Comparison of ENCODE assay signal across 8 mouse cellular contexts in genomic region chr9:44109360-44110095, GRCm38 (mm10). TPM values are rescaled to one million over a fixed set of nuclear protein-coding genes. Genes with fewer than 3 reads are reported as not detected.
DNase-seq lines count a peak whose midpoint lies in the region; ATAC-seq and TF ChIP-seq lines count a peak whose summit lies in the region.

No protein-coding gene starts in this region.

- H3K27me3 ChIP-seq in C2C12 (ENCODE audit: control insufficient read depth, insufficient read depth, insufficient read length) = no peaks in the 10 kb centered on the region
- H3K27me3 ChIP-seq in embryonic facial prominence, embryonic 10.5 days (replicated peaks; ENCODE audit: low read depth, poor library complexity, severe bottlenecking) = no peaks in the 10 kb centered on the region
- no peaks in the 10 kb centered on the region for H3K27me3 ChIP-seq in heart, embryonic 10.5 days (ENCODE audit: insufficient read depth, poor library complexity, severe bottlenecking)
- no peaks in the 10 kb centered on the region for H3K27me3 ChIP-seq in kidney, embryonic 16.5 days (ENCODE audit: insufficient read depth, low read length)
- H3K27me3 ChIP-seq in liver, embryonic 15.5 days = no peaks in the 10 kb centered on the region
- H3K27me3 ChIP-seq in neural tube, embryonic 13.5 days = no peaks in the 10 kb centered on the region

- 36% methylated on average over 9 of the region's 9 CpGs for WGBS in embryonic facial prominence, embryonic 10.5 days
- WGBS in heart, embryonic 10.5 days = 28% methylated on average over 9 of the region's 9 CpGs
- WGBS in kidney, embryonic 16.5 days = 21% methylated on average over 9 of the region's 9 CpGs
- 33% methylated on average over 9 of the region's 9 CpGs for WGBS in liver, embryonic 15.5 days (ENCODE audit: insufficient replicate concordance)
- 34% methylated on average over 9 of the region's 9 CpGs for WGBS in neural tube, embryonic 13.5 days

- H3K36me3 ChIP-seq in C2C12 (ENCODE audit: control insufficient read depth, insufficient read depth) = peaks cover 11% of the 10 kb centered on the region
- H3K36me3 ChIP-seq in embryonic facial prominence, embryonic 10.5 days (replicated peaks) = peaks cover 62% of the 10 kb centered on the region
- peaks cover 35% of the 10 kb centered on the region for H3K36me3 ChIP-seq in heart, embryonic 10.5 days
- peaks cover 17% of the 10 kb centered on the region for H3K36me3 ChIP-seq in kidney, embryonic 16.5 days (ENCODE audit: insufficient read depth, low read length)
- H3K36me3 ChIP-seq in liver, embryonic 15.5 days (replicated peaks) = peaks cover 51% of the 10 kb centered on the region
- peaks cover 3% of the 10 kb centered on the region; the same call in 1 of the 2 replicates for H3K36me3 ChIP-seq in neural tube, embryonic 13.5 days

- ATAC-seq in kidney, embryonic 16.5 days (ENCODE audit: low FRiP score, low TSS enrichment) = no peak
- no peak for ATAC-seq in liver, embryonic 15.5 days (ENCODE audit: insufficient read depth)
- ATAC-seq in neural tube, embryonic 13.5 days (ENCODE audit: low read depth) = no peak

- H3K27ac ChIP-seq in embryonic facial prominence, embryonic 10.5 days (replicated peaks) = 0 out of 2 replicates have a peak overlapping the region, but pooled peaks have one; percentile 30
- H3K27ac ChIP-seq in heart, embryonic 10.5 days = peak overlapping the region; percentile 38; the same call in 1 of the 2 replicates
- 0 out of 2 replicates have a peak overlapping the region, but pooled peaks have one; percentile 4 for H3K27ac ChIP-seq in kidney, embryonic 16.5 days (ENCODE audit: low read length)
- no peak overlapping the region for H3K27ac ChIP-seq in liver, embryonic 15.5 days (replicated peaks)
- peak overlapping the region; percentile 49; the same call in 1 of the 2 replicates for H3K27ac ChIP-seq in neural tube, embryonic 13.5 days (replicated peaks)

- peaks cover 64% of the 10 kb centered on the region for H3K79me2 ChIP-seq in C2C12 (ENCODE audit: control insufficient read depth, insufficient read depth)

- peak; percentile 77 for DNase-seq in adrenal gland, adult 2 months
- DNase-seq in embryonic facial prominence, embryonic 10.5 days (ENCODE audit: low spot score) = peak; percentile 80
- DNase-seq in heart, embryonic 10.5 days (ENCODE audit: low spot score) = peak; percentile 88
- DNase-seq in thymus, postnatal 25 days = peak; percentile 80

- TF ChIP-seq CTCF in C2C12 (IDR thresholded peaks at IDR 0.05; ENCODE audit: control insufficient read depth, insufficient read depth, insufficient read length) = peak; percentile 15

- H3K4me2 ChIP-seq in kidney, embryonic 16.5 days (replicated peaks; ENCODE audit: low read depth, low read length) = peak overlapping the region; percentile 47
- peak overlapping the region; percentile 58 for H3K4me2 ChIP-seq in liver, embryonic 15.5 days
- peak overlapping the region; percentile 33 for H3K4me2 ChIP-seq in neural tube, embryonic 13.5 days

- H3K4me3 ChIP-seq in C2C12 (ENCODE audit: insufficient read depth, poor library complexity, severe bottlenecking) = no peak overlapping the region
- peak overlapping the region; percentile 46 for H3K4me3 ChIP-seq in embryonic facial prominence, embryonic 10.5 days
- peak overlapping the region; percentile 33 for H3K4me3 ChIP-seq in heart, embryonic 10.5 days
- peak overlapping the region; percentile 22 for H3K4me3 ChIP-seq in kidney, embryonic 16.5 days (ENCODE audit: low read length)
- peak overlapping the region; percentile 24 for H3K4me3 ChIP-seq in liver, embryonic 15.5 days (replicated peaks)
- H3K4me3 ChIP-seq in neural tube, embryonic 13.5 days = no peak overlapping the region

- H3K9me3 ChIP-seq in embryonic facial prominence, embryonic 10.5 days = no peaks in the 10 kb centered on the region
- H3K9me3 ChIP-seq in heart, embryonic 10.5 days = no peaks in the 10 kb centered on the region
- H3K9me3 ChIP-seq in kidney, embryonic 16.5 days (ENCODE audit: low read length) = no peaks in the 10 kb centered on the region
- no peaks in the 10 kb centered on the region for H3K9me3 ChIP-seq in liver, embryonic 15.5 days (replicated peaks)
- no peaks in the 10 kb centered on the region for H3K9me3 ChIP-seq in neural tube, embryonic 13.5 days

- no peak overlapping the region for H3ac ChIP-seq in C2C12 (ENCODE audit: control insufficient read depth, insufficient read length, low read depth)

- H3K79me3 ChIP-seq in C2C12 (ENCODE audit: low read depth) = peaks cover 23% of the 10 kb centered on the region

- peak overlapping the region; percentile 48 for H3K9ac ChIP-seq in kidney, embryonic 16.5 days (replicated peaks; ENCODE audit: low read length)
- no peak overlapping the region for H3K9ac ChIP-seq in liver, embryonic 15.5 days
- peak overlapping the region; percentile 50 for H3K9ac ChIP-seq in neural tube, embryonic 13.5 days

- peaks cover 65% of the 10 kb centered on the region for H3K4me1 ChIP-seq in embryonic facial prominence, embryonic 10.5 days
- H3K4me1 ChIP-seq in heart, embryonic 10.5 days = peaks cover 54% of the 10 kb centered on the region
- peaks cover 57% of the 10 kb centered on the region for H3K4me1 ChIP-seq in kidney, embryonic 16.5 days (ENCODE audit: insufficient read depth, low read length)
- peaks cover 62% of the 10 kb centered on the region for H3K4me1 ChIP-seq in liver, embryonic 15.5 days (replicated peaks)
- peaks cover 70% of the 10 kb centered on the region for H3K4me1 ChIP-seq in neural tube, embryonic 13.5 days (replicated peaks)

TF ChIP-seq in C2C12, 6 proteins besides CTCF, POLR2A, EP300 and RAD21 (continues in another document):
- TF ChIP-seq FOSL1 (IDR thresholded peaks at IDR 0.05; ENCODE audit: insufficient read depth, low read length, poor library complexity, severe bottlenecking) (no peak), CEBPB (IDR thresholded peaks at IDR 0.05; ENCODE audit: low read depth) (no peak), MYOG (IDR thresholded peaks at IDR 0.05; ENCODE audit: control insufficient read depth, extremely low read depth, insufficient read length) (no peak)

RNA-seq across cellular contexts. Expression of gene C1qtnf5, which starts 2.5 kb away (rescaled TPM):
- polyA plus RNA-seq in C2C12 (2012; fragmentation: generic; extraction: Trizol) = 0.15 TPM
- 10 to 100 TPM; 11.2 to 17.6 TPM for total RNA-seq in adrenal gland, adult 2 months (2021)
- polyA plus RNA-seq in adrenal gland, adult 2 months (2012; rRNA removed) = 32.4 and 34.3 TPM in 2 replicates
- 0.27 and 0.75 TPM in 2 replicates for polyA plus RNA-seq in embryonic facial prominence, embryonic 10.5 days (2016; fragmentation: Nextera tagmentation; extraction: Ambion mirVana)
- 0.50 TPM in 1 of 2 replicates, not detected in the other for polyA plus RNA-seq in heart, embryonic 10.5 days (2016; fragmentation: Nextera tagmentation; extraction: Ambion mirVana)
- polyA plus RNA-seq in kidney, embryonic 16.5 days (2015; fragmentation: Nextera tagmentation; extraction: Ambion mirVana) = 4.7 and 5.7 TPM in 2 replicates
- polyA plus RNA-seq in liver, embryonic 15.5 days (2015; fragmentation: Nextera tagmentation; extraction: Ambion mirVana) = 0.29 and 0.53 TPM in 2 replicates
- 3.1 and 3.6 TPM in 2 replicates for polyA plus RNA-seq in neural tube, embryonic 13.5 days (2015; fragmentation: Nextera tagmentation; extraction: Ambion mirVana)

RNA-seq across cellular contexts. Expression of gene Gm49380, which starts 3.8 kb away (rescaled TPM):
- 0.05 TPM for polyA plus RNA-seq in C2C12 (2012; fragmentation: generic; extraction: Trizol)
- under 1 TPM; 0.12 to 0.76 TPM for total RNA-seq in adrenal gland, adult 2 months (2021)
- polyA plus RNA-seq in adrenal gland, adult 2 months (2012; rRNA removed) = 1.1 TPM in 1 of 2 replicates, not detected in the other
- 0.31 and 0.49 TPM in 2 replicates for polyA plus RNA-seq in embryonic facial prominence, embryonic 10.5 days (2016; fragmentation: Nextera tagmentation; extraction: Ambion mirVana)
- 0.07 and 0.18 TPM in 2 replicates for polyA plus RNA-seq in heart, embryonic 10.5 days (2016; fragmentation: Nextera tagmentation; extraction: Ambion mirVana)
- 0.22 and 0.25 TPM in 2 replicates for polyA plus RNA-seq in kidney, embryonic 16.5 days (2015; fragmentation: Nextera tagmentation; extraction: Ambion mirVana)
- polyA plus RNA-seq in liver, embryonic 15.5 days (2015; fragmentation: Nextera tagmentation; extraction: Ambion mirVana) = not detected in 2 replicates
- 0.18 and 0.28 TPM in 2 replicates for polyA plus RNA-seq in neural tube, embryonic 13.5 days (2015; fragmentation: Nextera tagmentation; extraction: Ambion mirVana)

RNA-seq across cellular contexts. Expression of gene Rnf26, which starts 3.8 kb away (rescaled TPM):
- polyA plus RNA-seq in C2C12 (2012; fragmentation: generic; extraction: Trizol) = 52.6 TPM
- 10 to 100 TPM; 28.7 to 30.4 TPM for total RNA-seq in adrenal gland, adult 2 months (2021)
- polyA plus RNA-seq in adrenal gland, adult 2 months (2012; rRNA removed) = 72.9 and 76.9 TPM in 2 replicates
- 80.1 and 80.9 TPM in 2 replicates for polyA plus RNA-seq in embryonic facial prominence, embryonic 10.5 days (2016; fragmentation: Nextera tagmentation; extraction: Ambion mirVana)
- polyA plus RNA-seq in heart, embryonic 10.5 days (2016; fragmentation: Nextera tagmentation; extraction: Ambion mirVana) = 53.6 and 55.8 TPM in 2 replicates
- polyA plus RNA-seq in kidney, embryonic 16.5 days (2015; fragmentation: Nextera tagmentation; extraction: Ambion mirVana) = 75.0 and 87.0 TPM in 2 replicates
- 35.2 and 38.4 TPM in 2 replicates for polyA plus RNA-seq in liver, embryonic 15.5 days (2015; fragmentation: Nextera tagmentation; extraction: Ambion mirVana)
- 34.5 and 35.4 TPM in 2 replicates for polyA plus RNA-seq in neural tube, embryonic 13.5 days (2015; fragmentation: Nextera tagmentation; extraction: Ambion mirVana)

RNA-seq across cellular contexts. Expression of gene Mfrp, which starts 8.0 kb away (rescaled TPM):
- polyA plus RNA-seq in C2C12 (2012; fragmentation: generic; extraction: Trizol) = 0.05 TPM
- under 1 TPM in 1 of 2 experiments, not detected in 1; 0.10 TPM for total RNA-seq in adrenal gland, adult 2 months (2021)
- 0.40 TPM in 1 of 2 replicates, not detected in the other for polyA plus RNA-seq in adrenal gland, adult 2 months (2012; rRNA removed)
- polyA plus RNA-seq in embryonic facial prominence, embryonic 10.5 days (2016; fragmentation: Nextera tagmentation; extraction: Ambion mirVana) = 0.09 and 0.12 TPM in 2 replicates
- polyA plus RNA-seq in heart, embryonic 10.5 days (2016; fragmentation: Nextera tagmentation; extraction: Ambion mirVana) = 0.21 TPM in 1 of 2 replicates, not detected in the other
- 0.10 and 0.25 TPM in 2 replicates for polyA plus RNA-seq in kidney, embryonic 16.5 days (2015; fragmentation: Nextera tagmentation; extraction: Ambion mirVana)
- polyA plus RNA-seq in liver, embryonic 15.5 days (2015; fragmentation: Nextera tagmentation; extraction: Ambion mirVana) = 0.10 TPM in 1 of 2 replicates, not detected in the other
- polyA plus RNA-seq in neural tube, embryonic 13.5 days (2015; fragmentation: Nextera tagmentation; extraction: Ambion mirVana) = not detected in 2 replicates

RNA-seq across cellular contexts. Expression of gene Mcam, which starts 24.7 kb away (rescaled TPM):
- 21.7 TPM for polyA plus RNA-seq in C2C12 (2012; fragmentation: generic; extraction: Trizol)
- 10 to 100 TPM; 30.5 to 52.2 TPM for total RNA-seq in adrenal gland, adult 2 months (2021)
- polyA plus RNA-seq in adrenal gland, adult 2 months (2012; rRNA removed) = 24.9 and 39.4 TPM in 2 replicates
- polyA plus RNA-seq in embryonic facial prominence, embryonic 10.5 days (2016; fragmentation: Nextera tagmentation; extraction: Ambion mirVana) = 11.2 and 12.3 TPM in 2 replicates
- 34.6 and 67.0 TPM in 2 replicates for polyA plus RNA-seq in heart, embryonic 10.5 days (2016; fragmentation: Nextera tagmentation; extraction: Ambion mirVana)
- polyA plus RNA-seq in kidney, embryonic 16.5 days (2015; fragmentation: Nextera tagmentation; extraction: Ambion mirVana) = 54.3 and 60.3 TPM in 2 replicates
- polyA plus RNA-seq in liver, embryonic 15.5 days (2015; fragmentation: Nextera tagmentation; extraction: Ambion mirVana) = 4.4 and 4.8 TPM in 2 replicates
- 21.0 and 23.6 TPM in 2 replicates for polyA plus RNA-seq in neural tube, embryonic 13.5 days (2015; fragmentation: Nextera tagmentation; extraction: Ambion mirVana)

Comparison
In these comparisons a context has a peak if more than half of its experiments do, and no peak if none do; other contexts are left out.
1. H3K4me3 ChIP-seq: peak in embryonic facial prominence, embryonic 10.5 days (single experiment), heart, embryonic 10.5 days (single experiment), kidney, embryonic 16.5 days (single experiment) and liver, embryonic 15.5 days (single experiment); none in C2C12 (single experiment) and neural tube, embryonic 13.5 days (single experiment).
2. Peak in every context shown above with its lines, with median percentiles within 50 percentile points of each other: DNase-seq and H3K4me2 ChIP-seq.